Mouse (Mus musculus): ENCODE measurements at regions not wholly inside any gene's neighbourhood (a gene's known extent, or its start where the extent isn't known, plus 50 kb on each side); places are given as distances from the start of the nearest gene placed in this dataset.

- H3K4me2 ChIP-seq (replicated peaks; ENCODE audit: low read depth): no peak overlapping the region
- no peaks in the 10 kb centered on the region for H3K9me3 ChIP-seq (ENCODE audit: control insufficient read depth)
- H3K27me3 ChIP-seq (replicated peaks; ENCODE audit: control insufficient read depth, insufficient read depth, low read length): no peaks in the 10 kb centered on the region
- no peak overlapping the region for H3K27ac ChIP-seq (ENCODE audit: low read depth, low read length)
- 62% methylated on average over 3 of the region's 3 CpGs for WGBS
- no peak overlapping the region for H3K4me3 ChIP-seq (ENCODE audit: low read depth, low read length)
- no peak overlapping the region for H3K9ac ChIP-seq (ENCODE audit: low read depth, low read length)
- no peak for ATAC-seq
- no peaks in the 10 kb centered on the region for H3K36me3 ChIP-seq (ENCODE audit: control insufficient read depth, insufficient read depth)
- no peaks in the 10 kb centered on the region for H3K4me1 ChIP-seq (replicated peaks; ENCODE audit: control insufficient read depth, insufficient read depth, low read length)
- no peak for TF ChIP-seq CTCF (IDR thresholded peaks at IDR 0.05; ENCODE audit: low read depth)
Measured at GRCm38 (mm10) chr6:143757462-143757861, 590.4 kb downstream of the Etnk1 start.

GRCm38 (mm10) chr6:143768115-143768514, 601.1 kb downstream of the Etnk1 start:
- no peak overlapping the region for H3K4me3 ChIP-seq (ENCODE audit: low read depth, low read length)
- no peaks in the 10 kb centered on the region for H3K36me3 ChIP-seq (ENCODE audit: control insufficient read depth, insufficient read depth)
- no peak overlapping the region for H3K27ac ChIP-seq (ENCODE audit: low read depth, low read length)
- no peaks in the 10 kb centered on the region for H3K9me3 ChIP-seq (ENCODE audit: control insufficient read depth)
- H3K27me3 ChIP-seq (replicated peaks; ENCODE audit: control insufficient read depth, insufficient read depth, low read length): no peaks in the 10 kb centered on the region
- H3K4me2 ChIP-seq (replicated peaks; ENCODE audit: low read depth): no peak overlapping the region
- H3K4me1 ChIP-seq (replicated peaks; ENCODE audit: control insufficient read depth, insufficient read depth, low read length): no peaks in the 10 kb centered on the region
- H3K9ac ChIP-seq (ENCODE audit: low read depth, low read length): no peak overlapping the region
- no peak for ATAC-seq
- no peak for TF ChIP-seq CTCF (IDR thresholded peaks at IDR 0.05; ENCODE audit: low read depth)
- WGBS: 57% methylated on average over 2 of the region's 2 CpGs

Measured in intestine, postnatal 0 days (tissue).